Mouse (Mus musculus): ENCODE measurements around the gene Dao. TPM values are rescaled to one million over a fixed set of nuclear protein-coding genes. Genes with fewer than 3 reads are reported as not detected.

The Dao gene
- not detected for total RNA-seq (2021)
- long read RNA-seq, experiment 1, result 0 reads
- long read RNA-seq, experiment 2, result 0 reads

- intact Hi-C loops (cut with DNase I), result no loop called here
- DNase-seq, result no peak
Observed at GRCm38 (mm10) chr5:114003542-114003941, at the start of gene Dao. Gene Dao (plus strand): TSS chr5:114003703.

- DNase-seq, result peak; percentile 87 to 93
- intact Hi-C loops (cut with DNase I), result loop anchor here (1.0 to 2.0 kb wide), 2 partner anchors 100 to 182 kb away; partner anchors contain the start of genes Iscu and Sart3
Observed at GRCm38 (mm10) chr5:113954421-113954820, 49.1 kb upstream of the Dao start.

DNA sequence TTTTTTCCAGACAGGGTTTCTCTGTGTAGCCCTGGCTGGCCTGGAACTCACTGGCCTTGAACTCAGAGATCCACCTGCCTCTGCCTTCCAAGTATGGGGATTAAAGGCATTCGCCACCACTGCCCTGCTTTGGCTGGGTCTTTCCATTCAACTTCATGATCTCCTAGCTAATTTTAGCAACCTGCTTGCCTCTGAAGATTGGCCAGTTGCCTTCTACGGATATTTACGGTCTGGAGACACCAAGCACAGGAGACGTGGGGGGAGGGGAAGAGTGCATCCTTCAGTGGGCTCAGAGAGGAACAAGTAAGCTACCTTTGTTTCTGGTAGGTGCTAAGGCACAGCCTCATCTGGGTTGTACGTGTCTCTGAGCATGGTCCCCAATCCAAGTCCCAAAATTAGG lies 48.2 kb upstream of the Dao start:
- intact Hi-C loops (cut with DNase I), result loop anchor here (2.0 kb wide), 1 partner anchor 182 kb away; the partner anchor contains the start of genes Iscu and Sart3
- no peak for DNase-seq

- intact Hi-C loops (cut with DNase I), result loop anchor here (2.0 kb wide), 2 partner anchors 89 to 183 kb away; partner anchors contain the start of genes Iscu and Sart3
- no peak for DNase-seq
Observed at GRCm38 (mm10) chr5:113955691-113956090, 47.8 kb upstream of the Dao start.

DNA sequence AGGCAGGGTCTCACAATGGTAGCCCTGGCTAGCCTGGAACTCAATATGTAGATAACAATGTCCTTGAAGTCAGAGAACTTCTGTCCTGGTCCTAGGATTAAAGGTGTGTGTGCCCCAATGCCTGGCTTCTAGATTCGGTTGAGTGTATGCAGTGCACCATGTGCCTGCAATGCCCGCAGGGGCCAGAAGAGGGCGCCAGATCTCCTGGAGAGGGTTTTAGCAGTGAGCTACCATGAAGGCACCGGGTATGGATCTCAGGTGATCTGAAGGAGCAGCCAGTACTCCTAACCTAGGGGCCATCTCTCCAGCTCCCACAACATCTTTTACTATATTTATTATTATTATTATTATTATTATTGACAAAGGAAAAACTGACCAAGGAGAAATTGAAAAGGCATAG lies 47.0 kb upstream of the Dao start:
- intact Hi-C loops (cut with DNase I), result loop anchor here (2.0 kb wide), 1 partner anchor 88 kb away; no protein-coding TSS in a partner anchor
- peak; percentile 90 to 96 for DNase-seq

GRCm38 (mm10) chr5:113959039-113959438 lies 44.5 kb upstream of the Dao start:
- intact Hi-C loops (cut with DNase I), result loop anchor here (2.0 kb wide), 2 partner anchors 16 to 34 kb away; partner anchors contain the start of gene Ssh1
- no peak for DNase-seq

GRCm38 (mm10) chr5:113960416-113960815 lies 43.1 kb upstream of the Dao start:
- no peak for DNase-seq
- intact Hi-C loops (cut with DNase I), result no loop called here

DNA sequence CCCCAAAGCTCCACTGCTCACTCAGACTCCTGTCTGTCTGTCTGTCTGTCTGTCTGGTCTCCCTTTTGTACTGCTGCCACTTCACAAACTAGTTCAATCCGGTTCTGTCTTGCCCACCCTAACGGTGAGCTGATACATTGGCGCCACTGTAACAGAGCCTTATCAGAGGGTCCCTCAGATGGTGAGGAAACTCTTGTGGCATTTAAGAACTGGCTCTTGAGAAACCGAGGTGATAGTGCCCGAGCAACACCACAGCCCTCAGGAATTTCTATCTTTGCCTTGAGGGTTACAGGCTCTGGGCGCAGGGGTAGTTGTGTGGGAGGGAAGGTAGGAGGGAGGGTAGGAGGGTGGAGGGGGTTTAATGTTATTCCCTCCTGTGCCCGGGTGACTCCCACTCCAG lies 41.7 kb upstream of the Dao start:
- intact Hi-C loops (cut with DNase I), result no loop called here
- no peak for DNase-seq

- no peak for DNase-seq
- intact Hi-C loops (cut with DNase I), result no loop called here
Observed at GRCm38 (mm10) chr5:113964972-113965371, 38.5 kb upstream of the Dao start.

DNA sequence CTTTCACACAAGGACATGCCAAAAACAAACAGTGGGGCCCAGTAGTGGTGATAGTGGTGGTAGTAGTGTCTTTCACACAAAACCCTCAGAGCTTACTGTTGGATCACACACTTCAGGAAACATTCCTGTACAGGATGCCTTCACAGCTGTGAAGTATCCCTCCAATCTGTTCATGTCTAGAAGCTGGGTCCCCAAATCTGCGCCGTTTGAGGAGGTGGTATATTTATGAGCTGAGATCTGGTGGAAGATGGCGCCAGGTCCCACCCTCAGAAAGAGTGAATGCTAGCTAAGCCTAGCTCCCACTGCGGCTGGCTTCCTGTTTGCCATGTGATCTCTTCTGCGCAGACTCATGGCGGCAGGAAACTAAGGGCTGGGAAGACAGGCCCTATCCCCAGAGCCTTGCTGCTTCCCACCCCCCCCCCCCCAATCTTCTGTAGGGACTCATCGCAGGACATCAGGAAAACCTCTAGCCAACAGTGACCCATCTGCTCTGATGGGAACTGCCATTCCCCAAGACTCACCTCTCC lies 37.8 kb upstream of the Dao start:
- no peak for DNase-seq
- intact Hi-C loops (cut with DNase I), result no loop called here

GRCm38 (mm10) chr5:113966452-113967150 lies 36.9 kb upstream of the Dao start:
- intact Hi-C loops (cut with DNase I), result no loop called here
- no peak for DNase-seq

DNA sequence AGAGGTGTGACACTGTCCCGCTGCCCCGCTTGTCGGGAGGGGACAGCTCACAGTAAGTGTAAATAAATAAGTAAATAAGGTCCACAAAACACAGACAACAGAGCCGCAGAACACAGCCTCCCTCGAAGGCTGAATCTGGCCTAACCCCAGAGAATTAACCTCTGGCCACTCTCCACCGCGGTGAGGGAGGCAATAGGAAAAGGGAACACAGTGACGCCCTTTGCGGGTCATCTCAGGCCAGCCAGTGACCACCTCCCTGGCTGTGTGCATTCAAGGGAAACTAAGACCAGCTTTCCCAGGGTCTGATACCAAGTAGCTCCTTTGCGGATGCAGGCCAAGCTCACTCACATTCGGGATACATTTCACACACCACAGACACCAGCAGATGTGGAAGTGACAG lies 35.1 kb upstream of the Dao start:
- intact Hi-C loops (cut with DNase I), result no loop called here
- DNase-seq, result peak; percentile 45 to 59

DNA sequence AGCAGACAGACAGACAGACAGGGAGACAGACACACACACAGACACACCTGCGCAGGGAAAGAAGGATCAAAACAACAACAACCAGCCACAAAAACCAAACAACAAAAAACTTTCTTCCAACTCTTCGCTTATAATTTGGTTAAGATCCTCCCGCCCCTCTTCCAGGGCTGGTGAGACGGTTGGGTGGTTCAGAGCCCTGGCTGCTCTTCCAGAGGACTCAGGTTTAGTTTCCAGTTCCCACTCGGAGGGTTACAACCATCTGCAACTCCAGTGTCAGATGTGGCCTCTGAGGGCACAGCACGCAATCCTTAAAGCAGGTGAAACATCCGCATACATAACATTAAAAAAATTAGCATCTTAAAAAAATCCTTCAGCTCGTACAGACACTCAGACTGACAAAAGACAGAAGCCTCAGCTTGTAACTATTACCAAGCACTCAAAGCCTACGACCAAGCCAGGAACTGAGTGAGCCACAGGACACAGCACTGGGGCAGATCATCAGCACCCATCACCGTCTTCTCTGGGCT lies 32.0 kb upstream of the Dao start:
- no peak for DNase-seq
- intact Hi-C loops (cut with DNase I), result no loop called here

DNA sequence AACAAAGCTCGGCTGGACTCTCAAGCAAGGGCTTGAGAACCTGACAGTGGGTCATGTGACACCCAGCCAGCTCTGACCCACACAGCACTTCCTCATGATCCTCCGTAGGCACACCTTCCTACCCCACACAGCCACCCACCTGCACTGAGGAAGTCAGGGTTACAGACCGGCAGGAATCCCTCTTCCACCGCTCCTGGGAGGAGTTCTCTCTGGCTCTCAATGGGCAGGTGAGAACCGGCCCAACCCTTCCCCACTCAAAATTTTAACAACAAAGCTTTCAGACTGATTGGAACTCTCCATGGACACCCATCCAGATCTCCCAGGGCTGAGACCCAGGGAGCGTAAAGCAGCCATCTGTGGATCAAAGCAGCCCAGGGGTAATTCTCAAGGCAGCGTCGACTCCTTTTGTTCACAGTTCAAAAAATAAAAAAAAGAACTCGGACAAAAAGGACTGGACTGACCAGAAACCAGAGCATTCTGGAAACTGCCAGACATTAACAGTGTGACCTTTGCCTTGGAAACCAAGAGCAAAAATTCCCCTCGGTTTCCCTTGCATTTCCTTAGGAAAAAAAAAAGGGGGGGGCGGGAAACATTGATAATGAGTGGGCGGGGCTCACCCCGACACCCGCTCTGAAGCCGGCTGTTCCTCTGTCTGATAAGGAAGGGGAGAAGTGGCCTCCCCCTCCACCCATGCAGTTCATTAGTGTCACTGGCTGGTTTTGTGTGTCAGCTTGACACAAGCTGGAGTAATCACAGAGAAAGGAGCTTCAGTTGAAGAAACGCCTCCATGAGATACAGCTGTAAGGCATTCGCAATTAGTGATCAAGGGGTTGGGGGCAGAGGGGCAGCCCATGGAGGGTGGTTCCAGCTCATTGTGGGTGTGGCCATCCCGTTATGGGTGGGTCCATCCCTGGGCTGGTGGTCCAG lies 30.7 kb upstream of the Dao start:
- peak; percentile 22 to 24 for DNase-seq
- intact Hi-C loops (cut with DNase I), result no loop called here

- no peak for DNase-seq
- intact Hi-C loops (cut with DNase I), result loop anchor here (2.0 kb wide), 1 partner anchor 15 kb away; no protein-coding TSS in a partner anchor
Observed at GRCm38 (mm10) chr5:113973790-113974189, 29.7 kb upstream of the Dao start.

DNA sequence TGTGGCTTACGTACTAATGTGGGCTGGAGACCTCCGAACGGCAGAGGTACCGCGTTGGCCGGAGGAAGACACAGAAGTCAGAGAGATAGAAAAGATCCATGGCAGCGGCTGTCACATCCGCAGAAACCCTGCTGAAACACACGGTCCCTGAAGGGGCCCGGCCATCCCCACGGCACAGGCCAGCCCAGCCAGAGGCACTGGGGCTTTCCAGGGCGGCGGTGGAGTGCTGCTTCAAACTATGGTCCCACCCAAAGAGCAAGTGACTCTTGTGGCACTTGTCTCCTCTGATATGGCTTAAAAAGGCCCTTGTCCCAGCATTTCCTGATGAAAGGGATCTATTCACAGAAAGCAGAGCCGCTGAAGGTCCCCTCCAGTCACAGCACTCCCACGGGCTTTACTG lies 28.9 kb upstream of the Dao start:
- intact Hi-C loops (cut with DNase I), result loop anchor here (2.0 kb wide), 1 partner anchor 16 kb away; no protein-coding TSS in a partner anchor
- DNase-seq, result peak in 1 of 2 experiments; percentile 14

DNA sequence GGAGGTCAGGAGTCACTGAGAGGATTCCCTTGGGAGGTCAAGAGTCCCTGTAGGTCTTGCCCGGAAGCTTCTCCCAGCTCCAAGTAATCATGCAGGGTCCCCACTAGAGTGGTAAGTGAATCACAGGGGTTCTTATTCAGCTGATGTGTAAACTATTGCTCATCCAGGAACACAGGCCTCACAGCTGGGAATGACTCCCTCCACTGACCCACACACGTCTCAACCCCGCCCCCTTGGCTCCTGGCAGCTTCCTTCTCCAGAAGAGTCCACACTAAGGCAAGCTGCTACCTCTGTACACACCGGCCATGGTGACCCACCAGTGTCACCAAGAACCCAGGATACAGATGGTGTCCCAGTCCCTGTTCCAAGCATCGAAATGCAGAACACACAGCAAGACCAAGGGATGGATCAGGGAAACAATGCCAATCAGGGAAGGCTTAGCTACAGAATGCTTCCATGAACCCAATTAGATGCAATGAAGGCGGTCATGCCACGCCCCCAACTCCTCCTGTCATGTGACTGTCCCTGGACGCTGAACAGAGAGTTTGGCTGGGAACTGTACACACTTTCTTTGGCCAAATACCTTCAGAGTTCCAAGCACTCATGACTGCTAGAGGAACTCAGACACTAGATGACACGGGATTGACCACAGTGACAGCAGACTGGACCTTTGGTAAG lies 27.8 kb upstream of the Dao start:
- intact Hi-C loops (cut with DNase I), result loop anchor here (2.0 kb wide), 1 partner anchor 17 kb away; no protein-coding TSS in a partner anchor
- DNase-seq, result peak; percentile 74 to 79

- no peak for DNase-seq
- intact Hi-C loops (cut with DNase I), result no loop called here
Observed at GRCm38 (mm10) chr5:113976597-113976996, 26.9 kb upstream of the Dao start.

DNA sequence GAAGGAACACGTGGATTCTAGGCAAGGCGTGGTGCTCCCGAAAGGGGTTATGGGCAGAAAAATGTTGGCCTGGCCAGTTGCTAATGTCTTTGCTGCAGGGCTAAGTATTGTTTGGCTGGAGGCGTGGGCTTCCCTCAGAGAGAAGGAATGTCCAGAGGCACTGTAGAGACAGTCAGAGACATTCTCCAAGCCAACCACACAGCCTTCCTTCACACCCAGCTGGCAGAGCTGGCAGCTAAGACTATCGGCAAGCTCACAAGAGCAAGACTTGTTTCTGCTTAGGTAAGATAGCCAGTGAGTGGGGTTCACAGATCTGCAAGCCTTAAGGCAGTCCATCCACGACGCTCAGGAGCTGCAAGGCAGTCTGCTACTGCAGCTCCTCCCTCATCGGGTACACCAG lies 26.2 kb upstream of the Dao start:
- intact Hi-C loops (cut with DNase I), result no loop called here
- DNase-seq, result peak in 1 of 2 experiments; percentile 36

- intact Hi-C loops (cut with DNase I), result no loop called here
- DNase-seq, result no peak
Observed at GRCm38 (mm10) chr5:113980511-113980910, 23.0 kb upstream of the Dao start.
